Mouse (Mus musculus) gastrocnemius, postnatal 10 days (tissue): ENCODE data around the gene Sowahc. TPM values are rescaled to one million over a fixed set of nuclear protein-coding genes. Genes with fewer than 3 reads are reported as not detected.

Experiments
- DNase-seq: peaks from one replicate; pipeline ENCODE4 v3.0.0; 2021; ENCODE audit warnings: mixed read lengths
- long read RNA-seq, 2 experiments: library from polyadenylated mRNA; stranded (forward); transcript quantifications; one replicate each; pipeline ENCODE4 v2.0.0; 2021
- total RNA-seq, 2 experiments: library from RNA; stranded (reverse); gene quantifications; 2 replicates each; pipeline ENCODE4 v1.2.3; 2021

The Sowahc gene
- 1 to 10 TPM; 2.6 to 2.9 TPM for total RNA-seq
- long read RNA-seq, experiment 1, full-length matches to known transcripts = 3 of 3 reads
- long read RNA-seq, experiment 1, partial matches to known transcripts = 0 of 3 reads
- long read RNA-seq, experiment 1, other reads (novel, unspliced or antisense) = 0 of 3 reads
- long read RNA-seq, experiment 2, full-length matches to known transcripts = 1 of 1 reads
- long read RNA-seq, experiment 2, partial matches to known transcripts = 0 of 1 reads
- long read RNA-seq, experiment 2, other reads (novel, unspliced or antisense) = 0 of 1 reads

DNA sequence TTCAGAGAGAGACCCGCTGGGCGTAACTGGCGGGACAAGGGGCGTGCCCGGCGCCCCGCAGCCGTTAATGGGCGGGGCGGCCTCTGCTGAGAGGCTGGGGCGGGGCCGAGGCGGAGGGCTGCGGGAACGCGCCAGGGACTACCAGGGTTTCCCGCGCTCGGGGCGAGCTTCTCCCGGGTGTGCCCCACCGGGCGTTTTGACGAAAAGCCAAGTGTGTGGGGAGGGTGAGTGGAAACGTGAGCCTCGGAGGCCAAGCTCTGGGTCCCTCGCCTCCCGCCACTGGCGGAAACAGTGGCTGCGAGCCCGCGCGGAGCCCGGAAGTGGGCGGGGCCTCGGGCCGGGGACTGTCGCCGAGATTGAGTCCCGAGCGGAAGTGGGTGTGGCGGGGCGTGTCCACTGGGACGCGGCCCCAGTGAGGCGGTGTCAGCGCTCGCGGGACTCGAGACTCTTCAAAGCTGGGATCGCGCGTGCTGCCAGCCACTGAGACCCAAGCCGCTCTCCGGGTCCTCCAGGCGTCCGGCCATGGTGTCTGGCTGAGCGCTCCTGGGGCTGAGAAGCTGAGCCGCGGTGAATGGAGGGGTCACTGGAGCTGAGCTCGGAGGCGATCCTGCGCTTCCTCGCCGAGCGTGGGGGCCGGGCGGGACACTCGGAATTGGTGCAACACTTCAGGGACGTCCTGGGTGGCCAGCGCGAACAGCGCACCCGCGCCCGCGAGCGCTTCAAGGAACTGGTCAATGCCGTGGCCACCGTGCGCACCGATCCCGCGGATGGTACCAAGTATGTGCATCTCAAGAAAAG is at the start of gene Sowahc, which contains the start of gene Sept10:
Gene Sowahc (plus strand): TSS at position 481 of the 798 bp plus-strand sequence.
Gene Sept10 (minus strand): TSS at position 375 of the 798 bp plus-strand sequence.
- DNase-seq = peak; percentile 99

DNA sequence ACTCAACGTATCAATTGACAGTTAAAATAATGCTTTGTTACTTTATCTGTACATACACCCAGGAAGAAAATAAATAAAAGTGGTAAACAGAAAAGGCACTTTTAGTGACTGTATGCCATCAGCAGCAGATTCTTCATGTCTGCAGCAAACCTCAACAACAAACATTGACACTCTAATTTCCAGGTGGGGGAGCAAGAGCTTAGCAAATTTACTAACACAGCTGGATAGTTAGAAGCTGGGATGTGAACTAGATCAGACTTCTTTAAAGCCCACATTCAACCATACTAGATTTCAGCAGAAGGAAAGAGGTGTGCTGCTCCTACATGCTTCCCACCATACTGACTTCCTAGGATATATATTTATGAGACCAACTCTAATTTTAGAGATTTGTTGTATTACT is 49.2 kb upstream of the Sowahc start:
- no peak for DNase-seq

DNA sequence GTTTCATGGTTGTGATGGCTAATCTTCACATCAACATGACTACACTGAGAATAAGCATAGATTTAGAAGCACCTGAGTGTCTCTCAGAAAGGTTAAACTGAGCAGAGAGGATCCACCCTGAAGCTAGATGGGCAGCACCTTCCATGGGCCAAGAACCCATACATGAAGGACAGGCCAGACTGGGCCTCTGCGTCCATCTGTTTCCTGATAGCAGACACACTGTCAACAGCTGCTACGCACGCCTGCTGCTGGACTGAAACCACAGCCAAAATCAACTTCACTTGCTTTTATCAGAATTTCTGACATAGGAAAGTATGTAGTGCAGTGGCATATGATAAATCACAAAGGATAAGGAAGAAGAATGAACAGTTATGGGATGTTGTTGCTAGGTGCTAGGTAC is 42.1 kb upstream of the Sowahc start:
- DNase-seq = no peak

DNA sequence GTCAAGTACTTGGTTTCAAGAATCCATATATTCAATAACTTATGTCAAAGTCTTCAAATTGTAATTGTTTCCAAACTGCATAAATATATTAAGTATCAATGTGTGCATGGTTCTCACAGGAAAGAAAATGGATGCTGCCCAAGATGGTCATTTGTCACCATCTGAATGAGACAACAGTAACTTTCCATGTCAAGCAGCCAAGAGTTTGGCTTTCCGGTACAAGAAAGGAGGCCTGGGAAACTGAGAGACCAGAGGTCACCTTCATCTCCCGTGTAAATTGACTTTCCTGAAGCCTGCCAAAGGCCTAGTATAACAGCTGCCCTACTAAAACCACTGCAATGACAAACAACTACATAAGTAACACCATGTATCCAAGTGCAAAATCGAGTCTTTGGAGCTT is 39.4 kb upstream of the Sowahc start:
- no peak for DNase-seq

DNA sequence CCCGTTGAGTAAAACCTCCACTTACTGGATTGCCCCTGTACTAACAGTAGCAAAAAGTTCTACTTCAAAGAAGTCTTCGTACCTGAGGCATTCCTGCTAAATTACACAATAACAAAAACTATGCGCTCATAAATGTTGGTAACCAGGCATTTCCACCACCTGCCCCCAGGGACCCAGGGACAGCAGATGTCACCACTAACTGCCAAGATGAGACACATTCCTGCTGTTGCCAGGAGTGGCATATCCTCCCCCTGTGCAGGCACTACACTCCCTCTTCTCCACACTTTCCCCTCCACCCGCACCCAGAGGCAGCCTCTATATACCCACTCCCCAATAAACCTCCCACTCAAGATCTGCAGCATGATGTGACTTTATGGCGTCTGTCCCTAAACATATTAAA is 26.9 kb upstream of the Sowahc start:
- DNase-seq = no peak

DNA sequence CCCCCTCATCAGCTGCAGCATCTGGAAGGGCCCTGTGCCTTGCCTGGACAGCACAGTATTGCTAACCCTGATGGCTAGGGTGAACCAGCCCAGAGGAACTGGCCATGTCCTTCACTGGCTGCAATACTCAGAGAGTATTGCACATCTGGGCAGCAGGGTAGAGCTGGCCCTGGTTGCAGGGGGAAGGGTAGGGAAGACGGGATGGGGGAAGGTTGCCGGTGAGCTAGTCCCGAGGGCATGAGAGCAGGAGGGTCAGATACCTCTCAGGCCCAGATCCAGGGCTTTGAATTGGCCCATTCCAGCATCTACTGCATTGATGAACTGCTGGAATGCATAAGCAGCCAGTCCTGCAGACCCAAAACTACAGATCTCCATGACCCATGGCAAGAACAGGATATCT is 25.0 kb upstream of the Sowahc start:
- no peak for DNase-seq

DNA sequence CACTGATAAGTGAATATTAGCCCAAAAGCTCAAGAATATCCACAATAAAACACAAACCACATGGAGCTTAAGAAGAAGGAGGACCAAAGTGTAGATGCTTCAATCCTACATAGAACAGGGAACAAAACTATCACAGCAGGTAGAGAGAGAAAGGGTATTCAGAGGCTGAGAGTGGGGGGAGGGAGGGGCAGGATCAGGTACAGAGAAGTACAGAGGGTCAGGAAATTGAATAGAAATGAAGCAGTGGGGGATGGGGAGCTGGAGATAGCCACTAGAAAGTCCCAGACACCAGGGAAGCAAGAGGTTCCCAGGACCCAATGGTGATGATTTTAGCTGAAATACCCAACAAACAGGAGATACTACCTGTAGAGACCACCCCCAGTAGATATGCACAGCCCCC is 21.7 kb upstream of the Sowahc start:
- DNase-seq = no peak

DNA sequence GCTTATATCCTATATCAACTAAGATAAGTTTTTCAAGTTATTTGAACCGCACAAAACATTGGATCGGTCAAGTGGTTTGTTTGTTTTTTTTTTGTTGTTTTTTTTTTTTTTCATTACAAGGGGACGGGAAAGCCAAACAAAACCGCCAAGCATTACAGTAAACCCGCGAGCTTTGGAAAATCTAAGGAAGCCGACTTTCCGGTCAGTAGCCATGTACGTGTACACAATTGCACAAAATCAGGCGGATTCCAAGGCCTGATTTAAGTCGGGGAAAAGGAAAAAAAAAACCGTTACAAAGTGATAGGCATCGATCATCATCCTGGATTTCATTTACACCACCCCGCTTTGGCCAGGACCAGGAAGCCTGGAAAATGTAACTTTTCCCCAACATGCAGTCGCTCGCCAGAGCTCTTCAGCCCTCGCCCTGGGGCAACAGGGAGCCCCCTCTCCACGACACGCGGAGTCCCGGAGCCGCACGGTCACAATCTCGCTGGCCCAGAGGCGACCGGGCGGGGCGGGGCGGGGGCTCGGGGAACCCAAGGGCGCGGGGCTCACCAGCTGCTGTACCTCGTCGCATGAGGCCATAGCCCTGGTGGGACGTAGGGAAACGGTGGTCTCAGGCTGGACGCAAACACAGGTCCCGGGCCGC is 805 bp upstream of the Sowahc start:
- DNase-seq = no peak

DNA sequence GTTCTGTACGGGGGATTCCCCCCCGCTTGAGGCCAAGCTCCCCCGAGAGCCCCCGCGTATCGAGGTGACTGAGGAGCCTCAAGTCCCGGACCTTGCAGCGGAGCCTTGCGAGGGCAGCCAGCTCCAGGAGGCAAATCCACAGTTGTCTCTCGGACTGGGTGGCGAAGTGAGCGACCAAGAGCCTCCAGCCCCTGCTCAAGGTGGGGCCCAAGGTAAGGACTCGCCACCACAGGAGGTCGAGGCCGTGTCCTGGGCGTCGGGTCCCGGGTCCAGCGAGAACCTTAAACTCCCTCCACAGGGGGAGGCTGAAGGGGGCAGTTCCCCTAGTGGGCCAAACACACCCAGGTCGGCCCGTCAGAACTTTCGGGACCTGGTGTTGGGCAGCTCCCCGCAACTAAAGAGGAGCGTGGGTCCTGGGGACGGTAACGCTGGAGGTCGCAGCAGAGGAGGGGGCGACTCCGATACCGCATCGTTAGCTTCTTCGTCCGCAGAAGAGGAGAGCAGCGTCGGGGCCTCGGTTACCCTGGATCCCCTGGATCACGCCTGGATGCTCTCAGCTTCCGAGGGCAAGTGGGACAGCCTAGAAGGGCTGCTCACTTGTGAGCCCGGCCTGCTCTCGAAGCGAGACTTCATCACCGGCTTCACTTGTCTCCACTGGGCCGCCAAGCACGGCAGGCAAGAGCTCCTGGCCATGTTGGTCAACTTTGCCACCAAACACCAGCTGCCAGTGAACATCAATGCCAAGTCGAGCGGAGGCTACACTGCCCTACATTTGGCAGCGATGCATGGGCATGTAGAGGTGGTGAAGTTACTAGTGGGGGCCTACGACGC is 733 bp downstream of the Sowahc start:
- peak; percentile 37 for DNase-seq

DNA sequence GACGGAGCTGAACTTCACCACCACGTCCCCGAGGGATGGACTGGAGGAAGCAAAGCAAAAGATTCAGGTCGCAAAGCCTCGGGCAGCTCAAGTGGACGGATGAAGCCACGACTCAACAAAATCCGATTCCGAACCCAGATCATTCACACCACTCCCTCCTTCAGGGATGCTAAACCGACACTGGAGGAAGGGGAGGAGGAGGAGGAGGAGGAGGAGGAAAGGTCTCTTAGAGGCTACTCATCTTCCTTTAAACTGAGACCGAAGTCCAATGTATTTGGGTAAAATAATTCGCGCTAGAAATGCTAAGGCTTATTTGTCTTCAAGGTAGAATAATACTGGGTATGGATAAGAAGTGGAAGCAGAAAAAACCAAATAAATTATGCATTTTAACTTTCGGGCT is 1.5 kb downstream of the Sowahc start:
- DNase-seq = no peak

DNA sequence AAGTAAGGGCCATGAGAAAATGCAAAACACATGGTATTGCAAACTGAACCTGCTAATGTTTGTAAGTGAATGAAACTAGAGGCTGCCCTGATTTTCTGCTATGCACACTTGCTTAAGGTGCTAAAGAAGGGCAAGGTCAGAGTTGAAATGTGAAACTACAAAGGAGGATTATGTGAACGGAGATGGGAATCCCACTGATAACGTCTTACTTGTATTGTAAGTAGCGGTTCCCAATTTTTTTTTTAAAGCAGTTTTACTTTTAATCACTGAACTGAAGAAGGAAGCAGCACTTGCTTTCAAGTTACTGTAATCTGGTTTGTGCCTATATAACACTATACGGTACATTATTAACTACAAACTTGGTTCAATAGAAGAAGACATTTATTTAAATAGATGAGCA is 2.1 kb downstream of the Sowahc start:
- no peak for DNase-seq

DNA sequence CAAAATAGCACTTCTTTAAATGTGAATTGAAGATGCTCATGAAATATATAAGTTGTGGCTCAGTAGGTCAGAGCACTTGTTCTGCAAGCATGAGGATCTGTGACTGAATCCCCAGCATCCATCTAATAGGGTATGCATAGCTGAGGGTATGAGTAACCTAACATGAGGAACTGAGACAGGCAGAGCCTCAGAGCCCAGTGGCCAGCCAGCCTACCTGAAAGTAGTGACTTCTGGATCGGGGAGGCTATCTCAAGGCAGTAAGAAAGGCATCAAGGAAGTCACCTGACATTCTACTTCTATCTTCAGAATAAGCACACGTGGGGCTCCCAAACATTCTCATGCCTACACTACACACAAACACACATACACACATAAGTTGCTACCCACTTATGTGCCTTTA is 3.4 kb downstream of the Sowahc start:
- no peak for DNase-seq

DNA sequence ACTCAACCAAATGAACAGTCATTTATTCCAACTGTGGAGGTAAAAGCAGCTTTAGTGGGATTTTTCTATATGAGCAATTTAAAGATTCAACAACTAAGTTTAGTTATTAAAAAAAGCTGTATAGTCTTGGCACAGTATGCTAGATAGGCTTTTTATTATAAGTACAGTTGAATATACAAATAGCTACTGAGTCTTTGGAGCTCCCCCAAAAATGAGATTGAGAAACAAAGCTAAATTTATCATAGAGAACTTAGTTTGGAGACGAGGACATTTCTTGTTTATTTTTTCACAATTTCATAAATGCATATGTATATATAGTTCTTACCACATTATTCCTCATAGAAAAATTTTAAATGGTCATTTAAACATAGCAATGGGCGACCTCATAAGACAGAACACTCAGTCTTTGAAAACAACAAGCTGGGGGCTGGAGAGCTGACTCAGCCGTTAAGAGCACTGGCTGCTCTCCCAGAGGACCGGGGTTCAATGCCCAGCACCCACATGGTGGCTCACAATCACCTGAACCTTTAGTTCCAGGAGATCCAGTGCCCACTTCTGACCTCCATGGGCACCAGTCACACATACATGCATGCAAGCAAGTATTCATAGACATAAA is 7.6 kb downstream of the Sowahc start:
- no peak for DNase-seq

DNA sequence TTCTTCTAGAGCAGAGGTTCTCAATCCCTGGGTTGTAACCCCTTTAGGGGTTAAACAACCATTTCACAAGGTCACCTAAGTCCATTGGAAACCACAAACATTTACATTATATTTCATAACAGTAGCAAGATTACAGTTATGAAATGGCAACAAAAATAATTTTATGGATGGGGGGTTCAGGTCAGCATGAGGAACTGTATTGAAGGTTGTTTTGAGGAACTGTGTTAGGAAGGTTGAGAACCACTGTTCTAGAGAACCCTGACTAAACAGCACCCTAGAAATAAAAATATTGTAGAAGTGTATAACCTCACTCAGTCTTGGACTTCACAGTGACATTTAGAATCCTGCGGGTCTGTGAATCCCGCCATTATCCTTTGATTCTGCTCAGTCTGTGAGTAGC is 13.5 kb downstream of the Sowahc start:
- DNase-seq = no peak

DNA sequence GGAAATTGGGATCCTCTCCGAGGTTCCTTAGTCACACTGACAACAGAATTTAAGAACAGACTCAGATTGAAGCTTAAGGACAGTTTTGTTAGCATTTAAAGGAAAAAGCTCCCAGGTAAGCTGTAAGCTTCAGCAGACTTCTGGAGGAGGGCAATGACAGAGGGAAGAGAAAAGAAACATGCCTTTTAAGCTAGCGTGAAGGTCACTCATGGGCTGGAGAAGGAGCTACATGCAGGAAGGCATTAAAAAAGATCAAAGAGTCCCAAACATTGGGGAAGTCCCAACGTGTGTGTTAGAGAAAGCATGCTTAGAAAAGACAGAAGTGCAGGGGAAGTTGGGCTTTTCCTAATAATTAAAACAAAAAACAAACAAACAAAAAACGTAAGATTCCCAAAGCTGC is 14.1 kb downstream of the Sowahc start:
- no peak for DNase-seq

DNA sequence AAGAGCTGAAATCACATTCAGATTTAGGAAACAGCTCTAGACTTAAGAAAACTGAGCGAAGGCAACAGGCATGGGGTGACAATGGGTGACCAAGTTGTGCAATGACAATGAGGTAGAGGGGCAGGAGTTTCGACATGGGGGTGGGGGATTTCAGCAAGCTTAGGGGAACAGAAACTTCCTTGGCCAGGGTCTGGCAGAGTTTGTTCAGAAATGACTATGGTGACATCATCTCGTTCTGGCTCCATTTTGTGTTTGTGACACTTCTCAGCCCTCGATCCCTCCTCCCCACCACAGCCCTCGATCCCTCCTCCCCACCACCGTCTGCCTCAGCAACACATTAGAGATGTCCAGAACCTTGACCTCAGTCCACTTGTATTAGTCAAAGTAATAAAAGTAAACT is 14.7 kb downstream of the Sowahc start:
- no peak for DNase-seq

DNA sequence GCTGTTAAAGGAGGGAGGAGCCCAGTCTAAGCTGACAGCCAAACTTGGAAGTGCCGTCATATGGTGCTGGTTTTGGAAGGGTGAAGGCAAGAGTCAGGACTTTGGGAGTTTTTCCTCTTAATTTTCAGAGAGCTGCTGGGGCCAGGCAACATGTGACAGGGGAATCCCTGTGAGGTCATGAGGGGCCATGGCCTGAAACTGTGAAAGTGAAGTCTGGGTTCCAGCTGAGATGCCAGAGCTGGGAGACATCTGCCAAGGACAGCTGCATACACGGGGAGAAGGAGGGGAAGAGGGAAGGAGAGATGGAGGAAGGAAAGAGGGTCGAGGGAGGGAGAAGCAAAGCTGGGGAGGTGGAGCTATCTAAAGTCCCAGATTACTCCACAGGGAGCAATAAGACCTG is 16.0 kb downstream of the Sowahc start:
- no peak for DNase-seq

DNA sequence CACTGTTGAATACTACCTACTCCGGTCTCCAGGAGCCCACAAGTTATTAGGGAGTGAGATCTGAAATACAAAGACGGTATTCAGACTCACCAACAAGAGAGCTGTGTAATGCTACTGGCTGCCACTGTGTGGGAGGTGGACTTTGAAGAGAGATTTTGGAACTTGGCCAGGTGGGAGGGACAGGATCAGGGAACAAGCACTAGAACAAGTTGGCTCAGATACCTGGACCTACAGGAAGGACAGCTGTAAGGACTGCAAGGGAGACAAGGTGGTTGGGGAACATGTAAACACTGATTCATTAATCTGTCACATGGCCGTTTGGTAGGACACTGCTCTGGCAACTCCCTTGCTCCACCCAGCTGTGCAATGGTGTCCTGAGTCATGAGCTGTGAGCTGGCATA is 19.4 kb downstream of the Sowahc start:
- no peak for DNase-seq

DNA sequence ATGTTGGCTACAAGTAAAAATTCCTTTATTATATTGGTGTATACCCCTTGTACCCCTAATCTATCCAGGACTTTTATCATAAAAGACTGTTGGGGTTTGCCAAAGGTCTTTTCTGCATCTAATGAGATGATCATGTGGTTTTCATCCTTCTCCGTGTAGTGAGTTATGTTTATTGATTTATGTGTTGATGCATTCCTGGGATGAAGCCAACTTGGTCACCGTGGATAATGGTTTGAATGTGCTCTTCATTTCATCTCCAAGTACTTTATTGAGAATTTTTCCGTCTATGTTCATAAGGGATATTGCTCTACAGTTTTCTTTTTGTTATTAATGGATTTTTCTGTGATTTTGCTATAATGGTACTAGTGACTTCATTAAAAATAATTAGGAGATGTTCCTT is 27.8 kb downstream of the Sowahc start:
- no peak for DNase-seq

DNA sequence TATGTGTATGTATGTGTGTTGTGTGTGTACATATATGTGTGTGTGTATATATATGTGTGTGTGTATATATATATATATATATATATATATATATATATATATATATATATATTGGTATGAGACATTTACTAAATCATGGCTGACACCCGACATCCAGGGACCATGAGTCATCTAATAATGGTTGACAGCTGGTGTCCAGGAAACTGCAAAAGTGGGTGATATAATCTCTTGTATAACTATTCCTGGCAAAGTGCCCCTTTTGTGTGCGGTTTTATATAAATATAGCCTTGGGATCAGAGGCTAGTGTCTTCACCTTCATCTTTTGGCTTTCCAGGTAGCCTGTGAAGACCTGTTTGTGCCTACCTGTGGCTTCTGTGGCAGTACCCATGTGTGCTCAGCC is 28.9 kb downstream of the Sowahc start:
- no peak for DNase-seq

DNA sequence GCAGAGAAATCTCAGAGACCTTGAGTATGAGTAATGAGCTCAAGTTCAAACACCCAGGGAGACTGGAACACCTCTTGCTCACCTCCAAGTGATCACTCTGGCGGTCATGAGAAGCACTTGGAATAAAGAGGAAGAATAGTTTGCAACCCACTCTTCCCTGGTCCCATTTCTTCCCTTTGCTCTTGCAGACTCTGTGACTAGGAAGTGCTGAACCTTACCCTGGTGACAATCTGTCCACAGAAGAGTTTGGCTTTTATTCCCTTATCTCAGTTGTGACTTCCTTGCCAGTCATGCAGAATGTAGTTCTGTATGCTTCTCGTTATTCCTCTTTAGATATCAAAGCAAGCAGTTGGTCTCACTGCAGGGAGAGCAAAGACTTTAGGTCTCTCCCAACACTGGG is 30.2 kb downstream of the Sowahc start:
- DNase-seq = no peak

DNA sequence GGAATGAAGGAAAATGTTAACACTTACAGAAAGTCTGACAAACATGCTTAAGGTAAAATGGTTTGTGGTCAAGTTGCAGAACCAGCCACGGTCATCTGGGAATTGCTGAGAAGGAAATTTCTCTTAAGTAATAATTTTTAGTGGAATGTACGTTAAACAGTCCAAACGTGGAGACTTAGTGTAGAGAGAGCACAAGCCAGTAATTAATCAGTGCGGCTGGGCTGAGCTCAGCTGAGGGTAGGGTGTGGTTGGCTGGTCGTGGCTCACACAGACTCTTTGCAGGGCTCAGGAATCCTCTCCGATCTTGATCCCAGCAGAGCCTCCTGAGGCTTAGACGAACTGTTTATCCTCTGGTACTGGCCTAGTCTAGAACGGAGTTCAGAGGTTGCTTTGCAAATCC is 30.6 kb downstream of the Sowahc start:
- DNase-seq = no peak
